Mouse (Mus musculus): ENCODE results near the gene Spata2. TPM values are rescaled to one million over a fixed set of nuclear protein-coding genes. Genes with fewer than 3 reads are reported as not detected.

The Spata2 gene
- total RNA-seq, 2 experiments from 2014 or later: 39.8 to 43.3 TPM

DNA sequence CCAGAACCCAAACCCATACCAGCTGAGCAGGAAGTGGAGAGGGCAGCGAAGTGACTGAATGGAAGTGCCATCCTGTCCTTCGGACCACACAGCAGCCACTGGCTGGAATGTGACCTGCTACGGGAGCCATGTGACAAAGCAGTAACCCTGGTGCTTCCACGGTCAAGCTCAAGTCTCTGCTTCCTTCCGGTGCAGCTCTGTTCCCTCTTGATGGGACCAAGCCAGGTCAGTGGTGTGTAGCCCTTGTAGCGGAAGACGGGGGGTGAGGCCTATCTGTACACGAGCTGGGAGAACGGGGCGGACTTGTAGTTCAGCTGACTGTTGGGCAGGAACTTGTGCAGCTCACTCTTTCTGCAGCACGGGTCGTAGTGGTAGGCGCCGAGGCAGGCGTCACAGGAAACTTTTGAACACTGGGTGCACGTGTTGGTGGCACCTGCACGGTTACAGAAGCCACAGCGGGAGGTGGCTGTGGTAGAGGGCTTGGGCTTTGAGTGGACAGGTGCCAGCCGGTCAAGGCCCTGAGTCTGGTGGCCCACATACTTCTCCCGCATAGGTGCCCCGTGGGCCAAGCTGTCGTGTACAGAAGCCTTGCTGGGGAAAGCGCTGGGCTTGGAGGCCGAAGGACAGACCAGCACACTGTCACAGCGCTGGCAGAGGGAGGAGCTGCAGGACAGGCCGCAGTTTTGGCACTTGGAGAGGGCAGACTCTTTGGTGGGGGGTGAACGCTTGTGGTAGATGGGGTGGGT, 9.4 kb downstream of the Spata2 start:
- peak in 1 of 2 experiments; percentile 39 for DNase-seq

DNA sequence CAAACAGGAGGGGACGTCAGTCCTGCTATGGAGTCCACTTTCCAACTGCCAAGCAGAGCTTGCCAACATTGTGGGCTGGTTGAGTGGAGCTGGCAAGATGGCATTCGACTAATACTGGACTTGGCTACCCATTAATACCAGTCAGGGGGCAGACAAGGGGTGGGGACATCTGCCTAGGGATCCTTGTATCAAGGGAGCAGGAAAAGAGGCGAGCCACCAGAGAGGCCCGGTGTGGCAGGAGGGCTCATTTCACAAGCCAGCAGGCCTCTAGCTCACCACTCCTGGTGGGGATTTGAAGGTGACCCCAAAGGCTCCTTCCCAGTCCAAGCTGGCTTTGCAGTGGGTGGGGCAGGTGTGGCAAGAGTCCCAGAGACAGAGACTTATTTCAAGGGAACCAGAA, 10.0 kb downstream of the Spata2 start:
- DNase-seq: no peak

DNA sequence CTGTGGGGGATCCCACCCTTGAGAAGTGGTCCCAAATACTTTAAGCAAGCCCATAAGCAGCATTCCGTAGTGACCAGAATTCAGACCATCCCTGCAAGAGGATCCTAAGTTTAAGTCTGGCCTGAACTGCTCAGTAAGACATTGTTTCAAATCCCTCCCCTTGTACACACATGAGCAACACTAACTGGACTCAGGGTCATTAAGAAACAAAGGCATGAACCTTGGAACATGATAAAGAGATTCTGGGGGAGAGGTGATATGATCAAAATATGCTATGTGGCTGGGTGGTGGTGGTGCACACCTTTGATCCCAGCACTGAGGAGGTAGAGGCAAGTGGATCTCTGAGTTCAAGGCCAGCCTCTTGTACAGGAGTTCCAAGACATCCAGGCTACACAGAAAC, 13.2 kb downstream of the Spata2 start:
- no peak for DNase-seq

DNA sequence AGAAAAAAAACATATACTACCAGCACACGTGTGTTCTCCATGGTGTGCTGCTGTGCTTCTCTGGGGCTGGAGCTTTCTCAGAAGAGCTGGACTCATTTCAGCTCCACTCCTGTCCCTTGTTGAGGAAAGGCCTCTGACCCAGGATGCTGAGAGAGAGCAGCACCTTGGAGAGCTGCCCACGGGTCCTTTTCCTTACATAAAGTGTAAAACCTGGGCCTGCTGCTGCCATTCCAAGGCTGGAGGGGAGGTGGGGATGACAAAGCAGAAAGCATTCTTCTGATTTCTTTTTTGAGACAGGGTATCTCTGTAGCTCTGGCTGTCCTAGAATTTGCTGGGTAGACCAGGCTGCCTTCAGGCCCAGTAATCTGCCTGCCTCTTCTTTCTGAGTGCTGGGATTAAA, 14.6 kb downstream of the Spata2 start:
- peak in 1 of 2 experiments; percentile 51 for DNase-seq

DNA sequence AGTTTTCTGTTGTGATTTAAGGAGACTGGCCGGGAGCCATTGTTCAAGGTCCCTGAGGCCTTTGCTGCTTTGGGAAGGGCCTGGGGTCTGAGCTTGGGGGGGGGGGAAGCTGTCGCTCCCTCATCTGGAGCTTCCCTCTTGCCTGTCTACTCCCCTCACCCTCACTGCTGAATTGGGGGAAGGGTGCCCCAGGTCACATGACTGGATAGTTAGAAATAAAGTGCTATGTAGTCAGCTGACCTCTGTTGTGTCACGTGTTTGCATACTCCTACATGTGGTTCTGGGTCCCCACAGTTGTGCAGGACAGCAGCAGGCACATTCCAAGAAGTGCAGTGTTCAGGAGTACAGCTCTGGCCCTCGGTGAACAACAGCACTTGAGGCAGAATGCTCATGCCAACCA, 15.9 kb downstream of the Spata2 start:
- no peak for DNase-seq

DNA sequence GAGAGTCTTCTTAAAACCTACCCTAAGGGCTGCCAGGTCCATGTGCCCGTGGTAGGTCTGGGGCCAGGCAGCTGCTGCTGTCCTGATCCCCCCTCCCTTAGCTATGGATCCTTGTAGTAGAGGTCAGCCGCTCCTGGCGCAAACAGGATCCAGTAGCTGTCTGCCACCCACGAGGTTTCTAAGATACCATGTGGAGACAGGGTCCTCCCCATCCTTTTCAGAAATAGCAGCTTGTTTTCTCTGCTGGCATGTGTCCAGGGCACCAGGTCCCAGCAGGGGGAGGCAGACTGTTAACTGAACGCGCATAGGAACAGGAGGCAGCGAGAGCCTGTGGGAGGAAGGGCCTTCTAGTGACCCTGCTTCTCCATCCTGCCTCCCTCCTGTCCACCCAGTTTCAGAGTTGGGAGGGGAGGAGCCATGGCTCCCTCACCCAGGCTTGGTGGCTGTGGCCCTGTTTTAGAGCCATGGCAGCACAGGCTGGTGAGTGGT, 16.4 kb downstream of the Spata2 start:
- DNase-seq: peak; percentile 59 to 64

DNA sequence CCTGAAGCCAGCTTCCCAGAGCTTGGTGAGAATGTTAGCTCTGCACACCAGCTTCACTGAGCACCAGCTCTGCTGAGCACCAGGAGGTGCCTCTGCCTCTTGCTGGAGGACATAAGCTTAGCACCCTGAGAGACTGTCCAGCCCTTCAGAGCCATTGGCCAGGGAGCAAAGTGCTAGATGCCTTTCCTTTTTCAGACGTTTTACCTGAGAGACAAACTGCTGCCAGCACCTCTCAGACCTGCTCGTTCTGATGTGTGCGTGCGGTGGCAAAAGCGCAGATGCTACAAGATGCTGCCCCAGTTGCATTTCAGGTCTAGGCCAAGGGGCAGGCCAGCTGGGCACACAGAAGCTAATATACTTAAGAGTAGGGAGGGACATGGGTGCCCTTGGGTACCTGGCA, 17.1 kb downstream of the Spata2 start:
- DNase-seq: no peak

DNA sequence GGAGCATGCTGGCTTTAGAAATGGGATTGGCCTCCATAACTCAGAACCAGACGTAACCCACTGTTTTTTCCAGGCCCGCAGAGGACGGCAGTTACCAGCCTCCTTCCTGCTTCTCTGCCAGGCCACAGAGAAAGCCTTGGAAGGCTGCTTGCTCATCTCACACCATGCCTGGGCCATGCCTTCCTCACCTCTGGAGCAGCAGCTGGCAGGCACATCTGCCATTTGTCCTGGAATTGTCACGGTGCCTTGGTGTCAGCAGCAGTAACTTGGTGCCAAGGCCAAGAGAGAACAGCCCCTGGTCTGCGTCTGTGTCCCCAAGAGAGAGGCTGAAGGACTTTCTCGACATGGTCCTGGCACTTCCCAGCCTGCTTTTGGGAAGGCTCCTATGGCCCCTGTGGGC, 18.5 kb downstream of the Spata2 start:
- no peak for DNase-seq

DNA sequence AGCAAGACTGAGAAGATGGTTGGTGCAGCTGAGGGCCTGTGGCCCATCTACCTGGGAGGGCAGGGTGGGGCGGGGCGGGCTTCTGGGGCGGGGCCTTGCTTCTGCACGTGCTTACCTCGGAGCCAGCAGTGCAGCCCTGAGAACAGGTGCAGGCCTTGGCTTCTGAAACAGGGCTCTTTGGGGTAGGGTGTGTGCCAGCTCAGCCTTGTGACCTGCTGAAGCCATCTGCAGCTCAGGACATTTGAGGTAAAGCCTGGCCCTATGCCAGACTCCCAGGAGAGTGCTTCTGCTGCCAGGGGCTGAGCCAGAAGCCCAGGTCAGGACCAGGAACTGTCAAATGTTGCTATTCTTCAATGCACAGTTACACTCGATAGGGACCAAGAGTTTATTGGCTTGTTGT, 21.1 kb downstream of the Spata2 start:
- no peak for DNase-seq

DNA sequence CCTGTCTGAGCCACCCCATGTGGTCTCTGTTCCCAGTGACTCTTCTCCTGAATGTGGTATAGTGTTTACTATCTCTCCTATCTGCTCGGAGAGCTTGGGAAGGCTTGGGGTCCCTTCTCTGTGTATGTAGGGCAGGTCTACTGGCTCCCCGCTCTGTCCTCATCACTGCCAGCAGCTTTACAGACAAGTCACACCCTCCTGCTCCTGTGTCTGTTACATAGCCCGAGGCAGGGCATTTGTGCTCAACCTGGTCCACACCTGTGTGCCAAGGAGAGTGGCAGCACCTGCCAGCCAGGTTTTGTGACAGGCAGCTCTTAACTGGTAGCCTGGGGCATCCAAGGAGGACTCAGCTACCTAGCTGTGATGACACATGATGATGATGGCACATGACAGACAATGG, 22.1 kb downstream of the Spata2 start:
- no peak for DNase-seq

DNA sequence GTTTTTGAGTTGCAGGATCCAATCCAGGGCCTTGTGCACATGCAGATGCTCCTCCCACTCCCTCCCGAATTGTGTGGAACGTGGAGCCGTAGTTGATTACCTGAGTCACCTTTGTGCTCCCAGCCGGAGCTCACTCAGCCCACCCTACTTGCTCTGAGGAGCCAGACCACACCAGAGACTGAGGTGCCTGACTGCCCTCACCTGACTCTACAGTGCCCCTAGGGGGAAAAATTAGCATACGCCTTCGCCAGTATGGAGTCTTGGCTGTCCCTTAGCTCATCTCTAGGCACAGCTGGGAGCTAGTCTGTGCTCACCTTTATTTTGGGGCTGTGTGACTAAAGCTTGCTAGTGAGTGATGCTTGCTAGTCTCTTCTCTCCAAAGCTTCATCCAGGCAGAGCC, 24.2 kb downstream of the Spata2 start:
- DNase-seq: no peak

DNA sequence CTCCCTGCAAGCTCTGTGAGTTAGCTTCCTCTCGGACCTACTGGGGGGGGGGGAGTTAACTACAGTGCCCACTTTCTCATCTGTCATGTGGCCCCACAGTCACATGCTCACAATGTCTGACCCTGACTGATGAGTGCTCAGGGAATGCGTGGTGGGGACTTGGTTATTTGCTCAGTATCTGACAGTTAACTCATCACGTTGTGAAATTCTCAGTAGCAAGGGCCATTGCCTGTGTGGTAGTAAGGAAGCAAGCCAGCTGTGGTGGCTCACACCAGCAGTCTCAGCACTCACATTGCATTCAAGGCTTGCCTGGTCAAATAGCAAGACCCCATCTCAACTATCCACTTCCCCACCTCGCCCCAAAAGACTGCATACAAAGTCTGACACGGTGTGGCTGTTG, 25.5 kb downstream of the Spata2 start:
- DNase-seq: no peak

DNA sequence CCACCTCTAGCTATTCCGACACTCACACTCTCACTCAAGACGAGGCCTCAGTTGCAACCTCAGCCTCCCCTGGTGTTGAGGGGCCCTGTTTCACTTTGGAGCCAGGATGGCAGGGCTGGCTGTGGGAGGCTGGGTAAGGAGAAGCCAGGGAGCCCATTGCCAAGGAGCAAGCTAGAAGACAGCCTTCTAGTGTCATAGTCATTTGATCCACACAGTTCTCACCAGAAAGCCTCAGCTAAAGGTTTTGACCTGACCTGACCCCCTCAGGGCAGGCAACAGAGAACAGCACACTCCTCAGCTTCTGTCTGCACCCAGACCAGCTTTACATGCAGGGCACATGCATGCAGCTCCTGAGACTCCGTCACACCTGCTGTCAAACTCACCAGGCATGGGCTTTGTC, 26.7 kb downstream of the Spata2 start:
- no peak for DNase-seq

DNA sequence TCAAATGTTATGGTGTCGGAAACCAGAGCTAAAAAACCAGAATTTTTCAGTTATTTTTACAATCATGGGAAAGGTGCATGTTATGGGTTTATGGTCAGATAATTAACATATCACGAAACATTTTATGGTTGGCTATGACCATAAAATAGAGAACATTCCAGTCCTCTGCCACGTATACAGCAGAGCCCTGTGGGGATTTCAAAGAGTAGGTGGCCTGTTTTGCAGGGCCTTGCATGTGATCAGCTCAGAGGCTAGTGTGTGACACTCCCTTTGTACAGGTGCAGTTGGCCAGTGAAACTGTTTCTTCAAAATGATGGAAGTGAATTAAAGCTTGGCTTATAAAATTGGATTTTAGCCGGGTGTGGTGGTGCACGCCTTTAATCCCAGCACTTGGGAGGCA, 28.9 kb downstream of the Spata2 start:
- no peak for DNase-seq

DNA sequence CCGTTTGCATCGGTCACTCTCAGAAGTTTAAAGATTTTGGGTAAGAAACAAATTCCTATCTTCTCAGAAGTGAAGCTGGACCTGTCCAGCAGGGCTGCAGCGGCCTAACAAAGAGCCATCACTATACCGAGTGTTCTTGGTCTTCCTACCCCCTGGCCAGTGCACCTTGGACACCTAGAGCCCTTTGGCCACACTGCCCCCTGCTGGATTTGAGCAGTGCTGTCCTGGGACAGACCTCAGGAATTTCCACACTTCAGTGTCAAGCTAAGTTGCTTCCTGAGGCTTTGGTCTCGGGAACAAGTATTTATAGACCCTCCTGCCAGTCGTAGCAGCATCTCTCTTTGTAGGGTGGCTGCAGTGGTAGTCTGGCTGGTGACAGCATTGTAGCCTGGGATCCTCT, 29.7 kb downstream of the Spata2 start:
- peak; percentile 79 to 84 for DNase-seq

DNA sequence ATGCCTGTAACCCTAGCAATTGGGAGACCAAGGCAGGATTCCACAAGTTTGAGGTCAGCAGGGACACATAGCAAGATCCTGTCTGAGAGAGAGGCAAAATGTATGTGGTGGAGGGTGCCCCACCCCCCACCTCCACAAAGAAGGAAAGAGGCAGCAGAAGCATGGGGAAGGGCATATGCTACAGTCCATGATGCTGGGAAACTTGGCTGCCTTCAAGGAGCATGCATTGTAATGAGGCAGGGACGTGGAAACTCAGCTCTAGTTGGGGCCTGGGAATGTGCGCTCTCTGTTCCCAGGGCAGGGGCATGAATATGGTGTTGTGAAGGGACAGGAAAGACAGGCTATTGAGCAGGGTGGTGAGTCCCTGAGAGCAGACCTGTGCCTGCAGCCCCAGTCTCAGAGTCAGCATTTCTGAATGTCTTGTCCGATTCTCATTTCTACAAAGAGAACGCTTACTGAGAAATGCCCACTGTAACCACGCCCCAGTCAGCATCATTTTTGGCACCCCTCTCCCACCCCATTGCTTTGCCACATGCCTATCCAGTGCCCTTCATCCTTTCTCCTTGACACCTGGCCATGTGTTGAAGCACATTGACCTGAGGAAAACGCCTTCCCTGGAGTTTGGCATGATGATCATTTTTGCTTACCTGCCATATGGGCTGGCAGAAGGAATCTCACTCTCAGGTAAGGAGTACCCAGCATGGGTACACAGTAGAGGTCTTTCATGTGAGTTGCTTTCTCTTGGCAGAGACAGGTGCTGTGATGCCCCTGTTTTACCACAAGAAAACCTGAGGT, 33.4 kb downstream of the Spata2 start:
- no peak for DNase-seq

DNA sequence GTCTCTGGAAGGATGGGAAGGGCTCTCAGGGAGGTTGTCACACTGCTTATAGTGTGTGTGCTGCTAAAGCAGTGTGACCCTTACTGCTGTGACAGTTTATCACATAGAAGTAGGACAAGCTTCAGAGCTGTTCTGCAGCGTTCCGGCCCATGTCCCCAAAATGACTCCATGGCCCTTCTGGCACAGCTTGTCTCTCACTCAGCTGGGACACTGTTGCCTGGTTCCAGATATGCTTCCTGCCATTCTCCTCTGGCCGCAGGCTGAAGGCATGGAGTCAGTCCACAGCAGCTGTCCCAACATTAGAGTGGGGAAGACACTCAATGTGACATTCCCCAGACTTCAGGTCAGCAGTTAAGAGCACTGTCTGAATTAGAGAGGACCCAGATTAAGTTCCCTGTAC, 34.1 kb downstream of the Spata2 start:
- no peak for DNase-seq

DNA sequence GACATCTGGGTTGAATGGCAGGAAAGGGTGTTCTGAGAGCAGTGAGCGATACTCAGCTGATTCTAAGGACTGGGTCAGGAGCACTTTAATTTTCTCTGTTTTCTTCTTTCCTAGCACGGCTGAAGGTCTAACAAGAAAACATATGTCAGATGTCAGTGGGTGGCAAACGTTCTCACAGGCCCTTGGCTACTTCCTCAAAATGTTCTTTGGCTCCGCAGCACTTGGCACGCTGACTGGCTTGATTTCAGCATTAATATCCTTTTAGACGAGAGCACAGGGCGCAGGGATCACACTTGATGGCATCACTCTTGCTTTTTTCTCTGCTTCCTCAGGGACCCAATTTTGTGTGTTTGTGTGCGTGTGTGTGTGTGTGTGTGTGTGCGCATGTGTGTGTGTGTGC, 35.5 kb downstream of the Spata2 start:
- DNase-seq: no peak

DNA sequence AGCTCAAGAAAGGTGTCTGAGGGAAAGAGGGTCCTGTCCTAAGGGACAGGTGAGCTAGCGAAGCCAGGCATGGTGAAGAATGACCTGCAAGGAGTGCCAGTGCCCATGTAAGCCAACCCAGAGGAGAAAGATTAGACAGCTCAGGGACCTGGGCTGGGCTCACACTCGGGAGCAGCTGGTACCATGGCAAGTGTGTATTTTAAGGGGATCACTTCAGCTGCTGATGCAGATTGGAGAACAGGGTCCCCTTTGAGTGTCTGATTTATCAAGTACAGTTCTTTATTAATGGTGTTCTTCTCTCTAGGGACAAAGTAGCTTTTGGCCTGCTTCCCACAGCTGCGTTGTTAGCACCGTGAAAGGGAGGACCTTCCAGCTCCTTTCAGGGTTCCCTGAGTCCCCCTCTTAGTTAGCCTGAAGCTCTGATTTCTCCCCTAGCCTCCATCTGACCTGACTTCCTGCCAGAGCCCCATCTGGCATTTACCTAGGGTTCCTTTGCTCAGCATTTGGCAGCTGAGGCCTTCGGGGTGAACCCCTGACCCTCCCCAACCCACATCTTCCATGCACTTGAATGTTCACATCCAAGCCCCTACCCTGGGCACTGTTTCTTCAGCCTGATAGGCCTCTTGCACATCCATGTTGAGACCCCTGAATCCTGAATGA, 36.2 kb downstream of the Spata2 start:
- DNase-seq: no peak

DNA sequence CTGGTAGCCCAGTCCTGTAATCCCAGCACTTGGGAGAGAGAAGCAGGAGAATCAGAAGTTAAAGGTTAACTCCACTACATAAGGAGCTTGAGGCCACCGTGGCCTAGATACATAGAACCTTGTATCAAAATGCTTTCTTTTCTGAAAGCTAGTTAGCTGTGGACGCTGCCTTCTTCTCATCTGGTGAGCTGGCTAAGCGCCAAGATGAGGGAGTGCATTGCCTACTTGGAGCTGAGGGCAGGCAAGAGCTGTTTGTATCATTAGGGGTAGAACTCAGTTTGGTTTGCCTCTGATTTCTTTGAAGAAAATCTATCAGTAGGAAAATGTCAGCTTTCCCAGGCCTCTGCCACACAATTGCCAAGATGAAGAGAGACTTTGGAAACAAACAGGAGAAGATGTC, 38.9 kb downstream of the Spata2 start:
- DNase-seq: peak in 1 of 2 experiments; percentile 59

DNA sequence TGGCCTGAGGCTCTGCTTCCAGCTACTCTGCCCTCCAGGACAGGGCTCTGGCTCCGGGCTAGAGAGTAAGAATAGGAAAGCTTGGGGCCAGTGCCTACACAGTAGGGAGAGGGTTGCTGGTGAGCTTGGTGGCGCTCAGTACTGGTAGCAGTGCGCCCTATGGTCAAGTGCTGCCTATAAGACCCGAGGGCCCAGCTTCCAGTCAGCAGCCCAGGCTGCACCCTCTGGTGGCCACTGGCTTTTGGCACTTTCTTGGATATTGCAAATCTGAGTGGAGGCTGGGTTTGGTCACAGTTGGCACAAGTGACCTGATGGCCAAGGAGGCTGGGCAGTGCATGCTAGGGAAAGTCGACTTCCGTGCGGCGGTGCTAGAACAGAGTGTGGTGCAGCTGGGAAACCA, 42.0 kb downstream of the Spata2 start:
- DNase-seq: peak in 1 of 2 experiments; percentile 32

DNA sequence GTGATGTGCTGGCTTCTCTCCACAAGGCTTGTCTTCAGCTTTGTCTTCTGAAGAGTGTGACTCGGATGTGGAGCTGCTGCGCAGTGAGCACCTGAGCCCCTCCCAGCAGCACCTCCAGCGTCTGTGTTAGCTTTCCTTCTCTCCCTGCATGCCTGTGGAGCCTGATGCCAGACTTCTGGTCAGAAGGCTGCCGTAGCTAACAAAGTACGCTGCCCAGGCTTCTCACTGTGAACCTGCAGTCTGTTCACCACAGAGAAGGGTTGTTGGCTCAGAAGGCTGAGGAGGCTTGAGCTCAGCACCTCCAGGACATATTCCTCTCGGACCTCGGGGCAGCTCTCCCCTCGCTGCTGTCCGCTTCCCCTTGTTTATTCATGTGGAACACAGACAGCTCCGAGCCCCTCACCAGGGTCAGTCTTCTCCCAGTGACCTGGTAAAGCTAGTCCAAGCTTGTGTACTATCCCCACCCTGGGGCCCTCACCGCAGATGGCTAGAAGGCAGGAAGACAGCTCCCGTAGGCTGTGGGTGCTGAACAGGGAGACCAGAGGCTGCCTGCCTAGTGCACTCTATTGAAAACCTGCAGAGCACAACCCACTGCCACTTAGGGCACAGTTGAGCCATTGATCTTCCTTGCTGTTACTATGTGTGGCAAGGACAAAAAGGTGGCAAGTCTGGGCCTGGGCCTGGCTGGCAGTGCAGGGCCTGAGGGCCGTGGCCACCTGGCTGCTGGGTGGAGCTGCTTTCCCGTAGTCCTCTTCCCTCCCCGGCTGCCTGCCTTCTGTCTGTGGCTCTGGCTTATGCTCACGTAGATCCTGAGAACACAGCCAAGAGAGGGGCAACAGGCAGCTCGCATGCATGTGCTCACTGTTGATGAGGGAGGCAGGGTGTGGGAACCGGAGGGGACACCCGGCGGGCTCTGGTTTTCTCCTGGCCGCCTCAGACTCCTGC, 43.1 kb downstream of the Spata2 start:
- DNase-seq: no peak
